Mouse (Mus musculus): ENCODE measurements around the gene Pam16. TPM values are rescaled to one million over a fixed set of nuclear protein-coding genes. Genes with fewer than 3 reads are reported as not detected.
A peak's percentile ranks its signal among the peaks of the same experiment; 100 is the strongest.

Gene Pam16
- polyA plus RNA-seq, 1 experiment from 2014 or later: 99.1 TPM

DNA sequence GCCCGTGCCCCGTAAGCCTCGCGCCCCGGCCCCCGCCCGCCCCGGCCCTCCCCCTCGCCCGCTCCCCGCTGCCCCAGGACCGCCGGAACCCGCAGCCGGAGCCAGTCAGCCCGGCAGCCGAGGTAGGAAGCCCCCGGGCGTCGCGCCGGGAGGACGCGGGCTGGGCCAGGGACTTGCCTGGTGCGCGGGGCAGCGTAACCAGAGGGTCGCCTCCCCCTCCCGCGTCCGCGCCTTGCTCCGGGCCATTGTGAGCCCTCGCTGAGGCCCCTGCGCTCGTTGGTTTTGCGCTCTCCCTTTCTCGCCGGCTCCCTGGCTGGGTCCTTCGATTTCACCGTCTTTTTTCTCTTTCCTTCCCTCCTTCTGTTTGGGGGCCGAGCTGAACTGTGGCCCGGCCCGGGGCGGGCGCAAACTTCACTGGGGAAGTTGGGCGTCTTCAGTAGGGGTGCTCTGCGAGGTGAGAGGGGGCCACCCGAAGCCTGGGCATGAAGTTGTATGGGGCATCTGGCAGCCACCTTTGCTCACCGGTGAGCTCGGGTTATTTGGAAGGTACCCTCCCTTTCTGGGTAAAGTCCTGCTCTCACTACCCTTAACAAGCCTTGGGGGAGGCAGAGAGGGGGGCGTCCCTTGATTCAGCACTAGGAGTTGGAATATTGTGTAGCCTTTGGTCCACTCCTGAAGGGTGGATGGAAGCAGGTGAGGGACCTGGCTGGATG, 29.8 kb downstream of the Pam16 start:
- ATAC-seq (ENCODE audit: low FRiP score): peak; percentile 57
- H3K27me3 ChIP-seq (ENCODE audit: control insufficient read depth, insufficient read depth, low read length): no peaks in the 10 kb centered on the region
- H3K4me1 ChIP-seq (ENCODE audit: control insufficient read depth, insufficient read depth, low read length): peaks cover 54% of the 10 kb centered on the region
- peak overlapping the region; percentile 95 for H3K27ac ChIP-seq (ENCODE audit: low read depth, low read length)
- peak overlapping the region; percentile 89 for H3K4me3 ChIP-seq (ENCODE audit: low read depth, low read length)
- peak overlapping the region; percentile 83 for H3K4me2 ChIP-seq
- H3K9me3 ChIP-seq (ENCODE audit: control insufficient read depth, low read length): no peaks in the 10 kb centered on the region
- peak; percentile 93 for DNase-seq (ENCODE audit: low spot score, missing footprints)
- 0% methylated on average over 24 of the region's 52 CpGs for WGBS
- H3K36me3 ChIP-seq (ENCODE audit: control insufficient read depth, insufficient read depth, low read length): no peaks in the 10 kb centered on the region; the same call in 1 of the 2 replicates
- peak overlapping the region; percentile 97 for H3K9ac ChIP-seq (ENCODE audit: low read length)

GRCm38 (mm10) chr16:4593971-4594813, 30.6 kb downstream of the Pam16 start, which contains the start of gene Glis2:
Glis2 (plus strand) TSS chr16:4594713.
- ATAC-seq (ENCODE audit: low FRiP score): peak; percentile 89
- WGBS: under 1% methylated on average over 28 of the region's 74 CpGs

GRCm38 (mm10) chr16:4592909-4593875, 31.6 kb downstream of the Pam16 start:
- DNase-seq (ENCODE audit: low spot score, missing footprints): peak; percentile 93
- H3K9ac ChIP-seq (ENCODE audit: low read length): peak overlapping the region; percentile 97
- H3K4me3 ChIP-seq (ENCODE audit: low read depth, low read length): peak overlapping the region; percentile 89
- H3K36me3 ChIP-seq (ENCODE audit: control insufficient read depth, insufficient read depth, low read length): no peaks in the 10 kb centered on the region; the same call in 1 of the 2 replicates
- no peaks in the 10 kb centered on the region for H3K27me3 ChIP-seq (ENCODE audit: control insufficient read depth, insufficient read depth, low read length)
- no peak for ATAC-seq (ENCODE audit: low FRiP score)
- no peaks in the 10 kb centered on the region for H3K9me3 ChIP-seq (ENCODE audit: control insufficient read depth, low read length)
- peak overlapping the region; percentile 83 for H3K4me2 ChIP-seq
- H3K27ac ChIP-seq (ENCODE audit: low read depth, low read length): peak overlapping the region; percentile 95
- 16% methylated on average over 32 of the region's 32 CpGs for WGBS
- peaks cover 42% of the 10 kb centered on the region for H3K4me1 ChIP-seq (ENCODE audit: control insufficient read depth, insufficient read depth, low read length)

More at GRCm38 (mm10) chr16:4593971-4594813, 30.6 kb downstream of the Pam16 start, which contains the start of gene Glis2:
- H3K9me3 ChIP-seq (ENCODE audit: control insufficient read depth, low read length): no peaks in the 10 kb centered on the region
- peak within 1 kb of the TSS; percentile 95 for H3K27ac ChIP-seq (ENCODE audit: low read depth, low read length)
- no peaks in the 10 kb centered on the region; the same call in 1 of the 2 replicates for H3K36me3 ChIP-seq (ENCODE audit: control insufficient read depth, insufficient read depth, low read length)
- peaks cover 52% of the 10 kb centered on the region for H3K4me1 ChIP-seq (ENCODE audit: control insufficient read depth, insufficient read depth, low read length)
- H3K27me3 ChIP-seq (ENCODE audit: control insufficient read depth, insufficient read depth, low read length): no peaks in the 10 kb centered on the region
- peak within 1 kb of the TSS; percentile 89 for H3K4me3 ChIP-seq (ENCODE audit: low read depth, low read length)
- DNase-seq (ENCODE audit: low spot score, missing footprints): peak; percentile 97
- H3K4me2 ChIP-seq: peak within 1 kb of the TSS; percentile 83
- peak within 1 kb of the TSS; percentile 97 for H3K9ac ChIP-seq (ENCODE audit: low read length)

DNA sequence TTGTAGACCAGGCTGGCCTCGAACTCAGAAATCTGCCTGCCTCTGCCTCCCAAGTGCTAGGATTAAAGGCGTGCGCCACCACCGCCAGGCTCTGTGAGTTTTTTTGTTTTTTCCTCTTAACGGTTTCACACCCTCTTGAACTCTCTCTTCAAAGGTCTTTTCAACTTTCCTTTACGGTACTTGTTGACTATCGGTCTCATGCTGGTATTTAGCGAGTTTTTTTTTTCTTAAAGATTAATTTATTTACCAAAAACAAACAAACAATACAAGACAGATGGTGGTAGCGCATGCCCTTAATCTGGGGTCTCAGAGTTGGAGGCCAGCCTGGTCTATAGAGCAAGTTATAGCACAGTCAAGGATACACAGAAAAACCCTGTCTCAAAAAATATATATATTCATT, 34.6 kb downstream of the Pam16 start:
- peak; percentile 86 for DNase-seq (ENCODE audit: low spot score, missing footprints)
- Histone ChIP-seq H3K27me3 (ENCODE audit: control insufficient read depth, insufficient read depth, low read length) (no peaks in the 10 kb centered on the region), H3K9me3 (ENCODE audit: control insufficient read depth, low read length) (no peaks in the 10 kb centered on the region), H3K4me1 (ENCODE audit: control insufficient read depth, insufficient read depth, low read length) (peaks cover 26% of the 10 kb centered on the region), H3K36me3 (ENCODE audit: control insufficient read depth, insufficient read depth, low read length) (no peaks in the 10 kb centered on the region; the same call in 1 of the 2 replicates), H3K9ac (ENCODE audit: low read length) (no peak overlapping the region), H3K4me2 (no peak overlapping the region), H3K4me3 (ENCODE audit: low read depth, low read length) (no peak overlapping the region), H3K27ac (ENCODE audit: low read depth, low read length) (no peak overlapping the region)
- no peak for ATAC-seq (ENCODE audit: low FRiP score)
- WGBS: 95% methylated on average over 9 of the region's 9 CpGs

GRCm38 (mm10) chr16:4587516-4588210, 37.1 kb downstream of the Pam16 start:
- 58% methylated on average over 5 of the region's 5 CpGs for WGBS
- H3K9me3 ChIP-seq (ENCODE audit: control insufficient read depth, low read length): no peaks in the 10 kb centered on the region
- H3K27ac ChIP-seq (ENCODE audit: low read depth, low read length): no peak overlapping the region
- DNase-seq (ENCODE audit: low spot score, missing footprints) (peak; percentile 81), ATAC-seq (ENCODE audit: low FRiP score) (no peak)
- peaks cover 16% of the 10 kb centered on the region for H3K4me1 ChIP-seq (ENCODE audit: control insufficient read depth, insufficient read depth, low read length)
- H3K4me2 ChIP-seq: no peak overlapping the region
- 0 out of 2 replicates have a peak overlapping the region, but pooled peaks have one; percentile 9 for H3K9ac ChIP-seq (ENCODE audit: low read length)
- no peak overlapping the region for H3K4me3 ChIP-seq (ENCODE audit: low read depth, low read length)
- no peaks in the 10 kb centered on the region for H3K27me3 ChIP-seq (ENCODE audit: control insufficient read depth, insufficient read depth, low read length)
- H3K36me3 ChIP-seq (ENCODE audit: control insufficient read depth, insufficient read depth, low read length): no peaks in the 10 kb centered on the region; the same call in 1 of the 2 replicates

DNA sequence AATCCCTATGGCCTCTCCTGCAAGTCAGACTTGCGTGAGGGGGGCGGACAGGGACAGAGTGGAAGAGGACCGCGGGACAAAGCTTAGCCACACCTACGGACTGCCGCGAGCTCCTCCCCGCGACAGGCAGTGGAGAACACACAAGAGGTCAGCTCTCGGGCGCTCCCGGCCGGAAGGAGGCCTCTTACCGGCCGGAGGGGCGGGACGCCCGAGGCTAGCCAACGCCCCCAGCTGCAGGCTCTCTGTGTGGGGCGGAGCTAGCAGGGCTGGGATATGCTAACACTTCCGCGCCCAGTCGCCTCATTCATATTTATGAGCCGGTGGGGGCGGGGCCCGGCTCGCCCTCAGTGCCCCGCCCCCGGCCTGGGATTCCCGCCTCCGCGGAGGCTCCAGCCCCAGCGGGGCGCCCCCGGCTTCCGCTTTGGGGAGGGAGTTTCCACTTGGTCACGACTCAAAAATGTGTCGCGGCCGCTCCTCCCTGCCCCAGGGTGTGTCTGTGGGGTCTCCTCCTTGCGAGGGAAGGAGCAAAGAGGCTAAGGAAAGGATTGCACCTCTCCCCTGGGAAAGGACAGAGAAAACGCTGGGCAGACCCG, 38.2 kb downstream of the Pam16 start:
- Histone ChIP-seq H3K4me3 (ENCODE audit: low read depth, low read length) (peak overlapping the region; percentile 23), H3K4me1 (ENCODE audit: control insufficient read depth, insufficient read depth, low read length) (peaks cover 13% of the 10 kb centered on the region), H3K27me3 (ENCODE audit: control insufficient read depth, insufficient read depth, low read length) (no peaks in the 10 kb centered on the region), H3K9ac (ENCODE audit: low read length) (peak overlapping the region; percentile 51), H3K27ac (ENCODE audit: low read depth, low read length) (peak overlapping the region; percentile 67), H3K9me3 (ENCODE audit: control insufficient read depth, low read length) (no peaks in the 10 kb centered on the region), H3K4me2 (peak overlapping the region; percentile 52), H3K36me3 (ENCODE audit: control insufficient read depth, insufficient read depth, low read length) (no peaks in the 10 kb centered on the region; the same call in 1 of the 2 replicates)
- DNase-seq (ENCODE audit: low spot score, missing footprints): peak; percentile 100
- WGBS: under 1% methylated on average over 41 of the region's 43 CpGs
- peak; percentile 100 for ATAC-seq (ENCODE audit: low FRiP score)

- no peaks in the 10 kb centered on the region for H3K9me3 ChIP-seq (ENCODE audit: control insufficient read depth, low read length)
- ATAC-seq (ENCODE audit: low FRiP score) (peak; percentile 38), DNase-seq (ENCODE audit: low spot score, missing footprints) (peak; percentile 54)
- 10% methylated on average over 14 of the region's 14 CpGs for WGBS
- H3K27me3 ChIP-seq (ENCODE audit: control insufficient read depth, insufficient read depth, low read length): no peaks in the 10 kb centered on the region
- peak overlapping the region; percentile 52 for H3K4me2 ChIP-seq
- peaks cover 13% of the 10 kb centered on the region for H3K4me1 ChIP-seq (ENCODE audit: control insufficient read depth, insufficient read depth, low read length)
- H3K4me3 ChIP-seq (ENCODE audit: low read depth, low read length): peak overlapping the region; percentile 23
- H3K9ac ChIP-seq (ENCODE audit: low read length): peak overlapping the region; percentile 51
- peak overlapping the region; percentile 67 for H3K27ac ChIP-seq (ENCODE audit: low read depth, low read length)
- no peaks in the 10 kb centered on the region; the same call in 1 of the 2 replicates for H3K36me3 ChIP-seq (ENCODE audit: control insufficient read depth, insufficient read depth, low read length)
These were observed 38.9 kb downstream of the Pam16 start for GRCm38 (mm10) chr16:4585642-4586530.

Data from midbrain, embryonic 11.5 days (tissue).